Mouse (Mus musculus): ENCODE results near the gene Itga11.

- TF ChIP-seq GATA1 (IDR thresholded peaks at IDR 0.05; ENCODE audit: borderline replicate concordance, low read length), result no peak
- TF ChIP-seq FLI1 (IDR thresholded peaks at IDR 0.05; ENCODE audit: low read length), result no peak
Measured at GRCm38 (mm10) chr9:62828662-62829086, 151.0 kb downstream of the Itga11 start.

Data from megakaryocyte, embryonic 14.5 days (primary cell).